Mouse (Mus musculus) thymus, adult 2 months (tissue): Measurements from ENCODE around the gene Klf13.

ENCODE experiments used
- CTCF ChIP-seq: fragments of 200-500 bp; IDR thresholded peaks from 2 replicates; pipeline ENCODE4 v1.5.1; 2012; ENCODE audit warnings: mild to moderate bottlenecking, control low read depth, low read length, moderate library complexity, borderline replicate concordance; ENCODE audit not compliant: control insufficient read depth, poor library complexity, insufficient read depth; ENCODE audit errors: extremely low read depth
- POLR2A ChIP-seq: fragments of 200-500 bp; IDR thresholded peaks from 2 replicates; pipeline ENCODE4 v1.6.1; 2012; ENCODE audit warnings: mild to moderate bottlenecking, low read length, control low read depth, moderate library complexity; ENCODE audit not compliant: control insufficient read depth, poor library complexity, insufficient read depth; ENCODE audit errors: extremely low read depth

DNA sequence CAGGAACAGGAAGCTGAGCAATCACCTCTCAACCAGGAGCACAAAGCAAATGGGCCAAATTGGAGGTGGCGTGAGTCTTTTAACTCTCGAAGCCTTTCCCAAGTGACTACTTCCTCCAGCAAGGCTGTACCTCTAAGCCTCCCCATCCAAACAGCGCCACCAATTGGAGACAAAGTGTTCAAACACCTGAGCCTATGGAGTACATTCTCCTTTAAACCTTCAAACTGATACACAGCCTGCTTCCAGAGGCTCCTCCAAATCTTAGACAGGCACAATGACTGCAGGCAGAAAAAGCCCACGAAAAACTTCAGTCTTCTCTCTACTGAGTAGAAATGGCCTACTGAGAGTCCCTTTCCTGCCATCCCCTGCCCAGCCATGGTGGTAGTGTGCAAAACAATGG lies 38.9 kb upstream of the Klf13 start:
- no peak for TF ChIP-seq CTCF
- TF ChIP-seq POLR2A: no peak
